Mouse (Mus musculus): Measurements from ENCODE around the gene Klhl3.

DNA sequence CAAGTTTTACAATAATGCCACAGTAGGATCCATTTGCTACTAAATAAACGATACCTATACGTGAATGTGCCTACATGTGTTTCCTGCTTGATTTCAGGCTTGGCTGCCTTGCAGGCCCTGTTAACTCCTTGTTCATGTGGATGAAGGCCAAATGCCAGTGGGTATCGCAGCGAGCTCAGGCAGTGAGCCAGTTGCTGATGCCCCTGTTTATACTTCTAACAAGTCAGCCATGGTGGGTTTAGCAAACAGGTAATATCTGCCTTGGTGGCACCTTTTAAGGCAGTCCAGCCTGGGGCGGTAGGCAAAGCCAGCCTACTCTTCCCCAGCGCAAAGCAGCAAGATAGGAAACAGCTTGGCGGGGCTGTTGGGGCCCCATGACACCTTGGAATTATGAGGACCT lies 103.0 kb downstream of the Klhl3 start:
- no peak for TF ChIP-seq EP300 (optimal IDR thresholded peaks at IDR 0.05)
- no peak for TF ChIP-seq CTCF (IDR thresholded peaks at IDR 0.05; ENCODE audit: low read depth)
